ENCODE assay signal across 8 mouse cellular contexts in genomic region chrX:139997740-139998690, GRCm38 (mm10). TPM values are rescaled to one million over a fixed set of nuclear protein-coding genes. Genes with fewer than 3 reads are reported as not detected.
DNase-seq lines count a peak whose midpoint lies in the region; ATAC-seq and TF ChIP-seq lines count a peak whose summit lies in the region.

TSS of gene Rbm41 (minus strand) at chrX:139998595.

- peak; percentile 93 for ATAC-seq in forebrain, embryonic 12.5 days (ENCODE audit: low FRiP score)
- peak; percentile 91 for ATAC-seq in neural tube, embryonic 15.5 days (ENCODE audit: low FRiP score)

- peaks cover 7% of the 10 kb centered on the region for H3K4me1 ChIP-seq in ES-Bruce4 (ENCODE audit: control insufficient read depth, insufficient read depth, low read length)
- peaks cover 3% of the 10 kb centered on the region; the same call in 1 of the 2 replicates for H3K4me1 ChIP-seq in forebrain, embryonic 12.5 days
- no peaks in the 10 kb centered on the region for H3K4me1 ChIP-seq in neural tube, embryonic 15.5 days

- peak; percentile 95 for TF ChIP-seq EP300 in ES-Bruce4 (IDR thresholded peaks at IDR 0.05; ENCODE audit: insufficient read depth, low read depth, low read length)

- peak within 1 kb of the TSS; percentile 76 for H3K4me3 ChIP-seq in ES-Bruce4 (ENCODE audit: low read depth, low read length)
- peak within 1 kb of the TSS; percentile 51 for H3K4me3 ChIP-seq in forebrain, embryonic 12.5 days (replicated peaks)
- peak within 1 kb of the TSS; percentile 55 for H3K4me3 ChIP-seq in neural tube, embryonic 15.5 days (replicated peaks)

- H3K4me2 ChIP-seq in forebrain, embryonic 12.5 days = peak within 1 kb of the TSS; percentile 53
- peak within 1 kb of the TSS; percentile 54 for H3K4me2 ChIP-seq in neural tube, embryonic 15.5 days

- no peak for TF ChIP-seq CTCF in ES-Bruce4 (IDR thresholded peaks at IDR 0.05; ENCODE audit: low read depth, low read length)

- H3K27me3 ChIP-seq in ES-Bruce4 (ENCODE audit: control insufficient read depth, insufficient read depth, low read length, poor library complexity, severe bottlenecking) = no peaks in the 10 kb centered on the region
- no peaks in the 10 kb centered on the region for H3K27me3 ChIP-seq in forebrain, embryonic 12.5 days
- H3K27me3 ChIP-seq in neural tube, embryonic 15.5 days (replicated peaks) = 0 out of 2 replicates have a peak, but pooled peaks cover 3% of the 10 kb centered on the region

- intact Hi-C loops in heart, postnatal 36 days (cut with DNase I) = no loop called here

- H3K27ac ChIP-seq in ES-Bruce4 (ENCODE audit: insufficient read depth, low read length) = peak within 1 kb of the TSS; percentile 97
- H3K27ac ChIP-seq in forebrain, embryonic 12.5 days = 0 out of 2 replicates have a peak within 1 kb of the TSS, but pooled peaks have one; percentile 26
- peak within 1 kb of the TSS; percentile 54 for H3K27ac ChIP-seq in neural tube, embryonic 15.5 days (replicated peaks)

- H3K9ac ChIP-seq in ES-Bruce4 (ENCODE audit: low read depth, poor library complexity, severe bottlenecking) = peak within 1 kb of the TSS; percentile 52
- H3K9ac ChIP-seq in forebrain, embryonic 12.5 days = peak within 1 kb of the TSS; percentile 52
- peak within 1 kb of the TSS; percentile 53 for H3K9ac ChIP-seq in neural tube, embryonic 15.5 days (replicated peaks)

- DNase-seq in c-Kit-positive CD71-positive TER-119-positive erythroid progenitor cells, embryonic 14.5 days (ENCODE audit: low spot score) = peak; percentile 39
- DNase-seq in heart, postnatal 36 days = peak; percentile 26 to 29
- DNase-seq in layer of hippocampus, adult 18-20 months (ENCODE audit: low spot score in 2 of 2) = peak; percentile 35 to 70
- DNase-seq in lung, adult 18-20 months = peak; percentile 32 to 43
- peak; percentile 60 for DNase-seq in testis, postnatal 14 days (ENCODE audit: low spot score)

- WGBS in forebrain, embryonic 12.5 days = 21% methylated on average over 24 of the region's 25 CpGs
- 20% methylated on average over 23 of the region's 25 CpGs for WGBS in neural tube, embryonic 15.5 days

- no peak for TF ChIP-seq POLR2A in ES-Bruce4 (IDR thresholded peaks at IDR 0.05; ENCODE audit: insufficient read depth, low read length)

- H3K36me3 ChIP-seq in ES-Bruce4 (ENCODE audit: control insufficient read depth, insufficient read depth, low read length, poor library complexity, severe bottlenecking) = peaks cover 3% of the 10 kb centered on the region
- H3K36me3 ChIP-seq in forebrain, embryonic 12.5 days (replicated peaks) = peaks cover 4% of the 10 kb centered on the region; the same call in 1 of the 2 replicates
- peaks cover 7% of the 10 kb centered on the region; the same call in 1 of the 2 replicates for H3K36me3 ChIP-seq in neural tube, embryonic 15.5 days

- H3K9me3 ChIP-seq in ES-Bruce4 (replicated peaks; ENCODE audit: control insufficient read depth, insufficient read depth, low read length, poor library complexity, severe bottlenecking) = no peaks in the 10 kb centered on the region
- no peaks in the 10 kb centered on the region for H3K9me3 ChIP-seq in forebrain, embryonic 12.5 days
- H3K9me3 ChIP-seq in neural tube, embryonic 15.5 days (replicated peaks) = no peaks in the 10 kb centered on the region

RNA-seq across cellular contexts. Expression of gene Rbm41, which starts in this region (rescaled TPM):
- polyA plus RNA-seq in ES-Bruce4 (2011; ENCODE audit: insufficient read depth, insufficient read length, low read depth, missing spikeins) = 20.1 and 24.4 TPM in 2 replicates
- polyA plus RNA-seq in forebrain, embryonic 12.5 days (2016; fragmentation: Nextera tagmentation; extraction: Ambion mirVana) = 8.7 and 9.0 TPM in 2 replicates
- total RNA-seq in heart, postnatal 36 days (2021) = 1 to 10 TPM; 6.6 to 7.9 TPM
- total RNA-seq in layer of hippocampus, adult 18-20 months (2021) = 10 to 100 TPM in 1 of 2 experiments, 1 to 10 TPM in 1; 9.1 to 11.4 TPM
- polyA plus RNA-seq in neural tube, embryonic 15.5 days (2015; fragmentation: Nextera tagmentation; extraction: Ambion mirVana) = 4.0 and 4.2 TPM in 2 replicates

Comparison
In these comparisons a context has a peak if more than half of its experiments do, and no peak if none do; other contexts are left out.
1. Peak in every context shown above with its lines: DNase-seq, ATAC-seq, H3K4me3 ChIP-seq and H3K27ac ChIP-seq.
2. H3K27ac ChIP-seq: peak in every context shown above with its lines; median percentile 97 in ES-Bruce4; 54 in neural tube, embryonic 15.5 days; 26 in forebrain, embryonic 12.5 days.